In the genomic region with DNA sequence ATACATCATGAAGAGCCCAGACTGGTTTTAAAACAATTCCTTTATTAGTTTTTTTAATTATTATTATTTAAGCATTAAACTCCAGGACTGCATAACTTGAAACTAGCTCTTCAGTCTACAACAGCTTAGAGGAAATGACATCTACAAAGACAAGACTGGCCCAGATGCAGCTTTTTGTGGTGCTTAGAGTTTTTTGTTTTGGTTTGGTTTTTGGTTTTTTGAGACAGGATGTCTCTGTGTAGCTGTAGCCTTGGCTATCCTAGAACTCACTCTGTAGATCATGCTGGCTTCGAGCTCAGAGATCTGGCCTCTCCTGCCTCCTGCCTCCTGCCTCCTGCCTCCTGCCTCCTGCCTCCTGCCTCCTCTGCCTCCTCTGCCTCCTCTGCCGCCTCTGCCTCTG, we compare ENCODE assay signal across 27 mouse cellular contexts. TPM values are rescaled to one million over a fixed set of nuclear protein-coding genes. Genes with fewer than 3 reads are reported as not detected.
A peak's percentile ranks its signal among the peaks of the same experiment; 100 is the strongest.
DNase-seq lines count a peak whose midpoint lies in the region; TF ChIP-seq lines count a peak whose summit lies in the region.
"Had no signal": no experiment of that assay in that cellular context is flagged by ENCODE, and none has a peak within 500 bp of the region (broad histone marks: within the 10 kb centered on the region; RNA-seq: fewer than 3 reads in every experiment).

No protein-coding gene starts in this region.

- no peak for TF ChIP-seq CTCF in thymus, adult 2 months (IDR thresholded peaks at IDR 0.05; ENCODE audit: borderline replicate concordance, control insufficient read depth, extremely low read depth, insufficient read depth, low read length, poor library complexity)

- H3K4me1 ChIP-seq in thymus, adult 2 months (replicated peaks; ENCODE audit: control insufficient read depth, insufficient read depth, low read length): peaks cover 39% of the 10 kb centered on the region
- H3K4me1 ChIP-seq: forebrain, embryonic 13.5 days; heart, embryonic 12.5 days; heart, embryonic 15.5 days; hindbrain, embryonic 13.5 days had no signal

- DNase-seq in thymus, adult 2 months: no peak
- DNase-seq in thymus, adult 18-20 months: no peak
- peak; percentile 29 for DNase-seq in CD4-positive helper T cell, adult 2 months (ENCODE audit: low read depth, low spot score)
- peak; percentile 27 for DNase-seq in T-cell, adult 2 months (ENCODE audit: low spot score)
- DNase-seq in heart, adult 9 months (ENCODE audit: low spot score in 2 of 2): no peak
- no peak for DNase-seq in right cerebral cortex, postnatal 14 days
- DNase-seq: adrenal gland, postnatal 10 days; adrenal gland, postnatal 36 days; cerebellum, adult 18-20 months; cerebellum, adult 9-10 months; cerebellum, postnatal 14 days; gastrocnemius, postnatal 10 days; gastrocnemius, postnatal 36 days; heart, adult 2 months; heart, postnatal 10 days; heart, postnatal 36 days had no signal

- H3K27me3 ChIP-seq in thymus, adult 2 months (ENCODE audit: control insufficient read depth, insufficient read depth, low read length): no peaks in the 10 kb centered on the region
- H3K27me3 ChIP-seq: forebrain, embryonic 13.5 days; heart, embryonic 15.5 days; hindbrain, embryonic 13.5 days had no signal

- H3K4me3 ChIP-seq in thymus, adult 2 months (ENCODE audit: control insufficient read depth, insufficient read depth, low read length): no peak overlapping the region
- H3K4me3 ChIP-seq: forebrain, embryonic 10.5 days; forebrain, embryonic 13.5 days; heart, adult 2 months; heart, embryonic 12.5 days; heart, embryonic 15.5 days; hindbrain, embryonic 10.5 days; hindbrain, embryonic 13.5 days had no signal

- H3K36me3 ChIP-seq in thymus, adult 2 months (ENCODE audit: control insufficient read depth, insufficient read depth, low read length): no peaks in the 10 kb centered on the region
- H3K36me3 ChIP-seq: forebrain, embryonic 10.5 days; heart, embryonic 12.5 days; heart, embryonic 15.5 days; hindbrain, embryonic 10.5 days; hindbrain, embryonic 13.5 days had no signal

- peak overlapping the region; percentile 52; the same call in 1 of the 2 replicates for H3K27ac ChIP-seq in thymus, adult 2 months (ENCODE audit: control insufficient read depth, insufficient read depth, low read length)
- H3K27ac ChIP-seq: forebrain, embryonic 10.5 days; forebrain, embryonic 13.5 days; heart, adult 2 months; heart, embryonic 15.5 days; hindbrain, embryonic 10.5 days; hindbrain, embryonic 13.5 days; hindbrain, postnatal 0 days had no signal

- TF ChIP-seq POLR2A in thymus, adult 2 months (IDR thresholded peaks at IDR 0.05; ENCODE audit: control insufficient read depth, extremely low read depth, insufficient read depth, low read length, poor library complexity): no peak

- WGBS in thymus, adult 2 months: 31% methylated on average over 2 of the region's 2 CpGs

RNA-seq across cellular contexts. Expression of a gene that starts 8.6 kb away (rescaled TPM):
- not detected in 2 replicates for polyA plus RNA-seq in thymus, adult 2 months (2012; rRNA removed)
- polyA plus RNA-seq: embryonic facial prominence, embryonic 11.5 days; embryonic facial prominence, embryonic 14.5 days; forebrain, embryonic 10.5 days; forebrain, embryonic 13.5 days; forebrain, embryonic 16.5 days; heart, adult 2 months; heart, embryonic 12.5 days; heart, embryonic 15.5 days; hindbrain, embryonic 10.5 days; hindbrain, embryonic 13.5 days; hindbrain, postnatal 0 days; intestine, embryonic 14.5 days had no signal

RNA-seq across cellular contexts. Expression of a gene that starts 45.7 kb away (rescaled TPM):
- 880 and 889 TPM in 2 replicates for polyA plus RNA-seq in thymus, adult 2 months (2012; rRNA removed)

Comparison
In these comparisons a context has a peak if more than half of its experiments do, and no peak if none do; other contexts are left out.
1. DNase-seq: peak in CD4-positive helper T cell, adult 2 months (single experiment) and T-cell, adult 2 months (single experiment); none in thymus, adult 2 months (single experiment), thymus, adult 18-20 months (0 of 2), heart, adult 9 months (0 of 2) and right cerebral cortex, postnatal 14 days (single experiment).